Mouse (Mus musculus): ENCODE results near the gene Haus6. TPM values are rescaled to one million over a fixed set of nuclear protein-coding genes. Genes with fewer than 3 reads are reported as not detected.

Gene Haus6
- polyA plus RNA-seq, 1 experiment = 21.7 TPM

DNA sequence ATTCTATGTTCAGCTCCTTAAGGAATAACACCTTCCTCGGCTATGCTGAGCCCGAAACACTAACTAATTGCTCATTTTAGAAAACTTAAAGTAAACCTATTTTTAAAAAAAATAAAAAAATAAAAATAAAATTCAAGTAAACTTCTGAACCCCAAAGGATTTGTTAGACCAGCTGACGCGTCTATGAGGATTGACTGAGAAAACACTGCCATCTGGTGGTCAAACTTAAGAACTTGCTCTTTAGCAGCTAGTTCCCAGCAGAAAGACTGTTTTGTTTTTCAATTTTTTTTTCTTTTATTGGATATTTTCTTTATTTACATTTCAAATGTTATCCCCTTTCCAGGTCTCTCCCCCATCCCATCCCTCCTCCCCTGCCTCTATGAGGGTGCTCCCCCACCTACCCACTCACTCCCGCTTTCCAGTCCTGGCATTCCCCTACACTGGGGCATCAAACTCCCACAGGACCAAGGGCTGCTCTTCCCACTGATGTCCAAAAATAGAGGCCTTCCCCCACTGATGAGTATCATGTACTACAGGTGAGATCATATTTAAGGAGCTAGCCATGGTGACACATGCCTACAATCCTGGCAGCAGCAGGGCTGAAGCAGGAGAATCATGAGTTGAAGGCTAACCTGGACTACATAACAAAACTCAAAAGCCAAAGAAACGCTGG, 56.7 kb downstream of the Haus6 start:
- no peak for DNase-seq
- 29% methylated on average over 6 of the region's 6 CpGs for WGBS

GRCm38 (mm10) chr4:86548332-86548731, 63.5 kb downstream of the Haus6 start:
- Histone ChIP-seq H3K4me1 (replicated peaks; ENCODE audit: control insufficient read depth, insufficient read depth, low read length) (no peaks in the 10 kb centered on the region), H3K27ac (ENCODE audit: control insufficient read depth, insufficient read depth, low read length) (no peak overlapping the region), H3K27me3 (ENCODE audit: control insufficient read depth, insufficient read depth, low read length) (no peaks in the 10 kb centered on the region), H3K4me3 (ENCODE audit: control insufficient read depth, insufficient read depth, low read length) (no peak overlapping the region), H3K36me3 (ENCODE audit: control insufficient read depth, insufficient read depth, low read length) (no peaks in the 10 kb centered on the region)
- 49% methylated on average over 9 of the region's 9 CpGs for WGBS
- no peak for DNase-seq
- no peak for TF ChIP-seq POLR2A (IDR thresholded peaks at IDR 0.05; ENCODE audit: control insufficient read depth, extremely low read depth, insufficient read depth, low read length, poor library complexity)

More for the DNA sequence above, 56.7 kb downstream of the Haus6 start:
- Histone ChIP-seq H3K27me3 (ENCODE audit: control insufficient read depth, insufficient read depth, low read length) (no peaks in the 10 kb centered on the region), H3K27ac (ENCODE audit: control insufficient read depth, insufficient read depth, low read length) (no peak overlapping the region), H3K4me1 (replicated peaks; ENCODE audit: control insufficient read depth, insufficient read depth, low read length) (no peaks in the 10 kb centered on the region), H3K4me3 (ENCODE audit: control insufficient read depth, insufficient read depth, low read length) (no peak overlapping the region), H3K36me3 (ENCODE audit: control insufficient read depth, insufficient read depth, low read length) (no peaks in the 10 kb centered on the region)
- TF ChIP-seq POLR2A (IDR thresholded peaks at IDR 0.05; ENCODE audit: control insufficient read depth, extremely low read depth, insufficient read depth, low read length, poor library complexity) (no peak), CTCF (IDR thresholded peaks at IDR 0.05; ENCODE audit: borderline replicate concordance, control insufficient read depth, extremely low read depth, insufficient read depth, low read length, poor library complexity) (no peak)

- TF ChIP-seq CTCF (IDR thresholded peaks at IDR 0.05; ENCODE audit: borderline replicate concordance, control insufficient read depth, extremely low read depth, insufficient read depth, low read length, poor library complexity) (no peak), POLR2A (IDR thresholded peaks at IDR 0.05; ENCODE audit: control insufficient read depth, extremely low read depth, insufficient read depth, low read length, poor library complexity) (no peak)
- H3K4me3 ChIP-seq (ENCODE audit: control insufficient read depth, insufficient read depth, low read length) = no peak overlapping the region
- H3K36me3 ChIP-seq (ENCODE audit: control insufficient read depth, insufficient read depth, low read length) = no peaks in the 10 kb centered on the region
- H3K27ac ChIP-seq (ENCODE audit: control insufficient read depth, insufficient read depth, low read length) = no peak overlapping the region
- WGBS = 76% methylated on average over 5 of the region's 5 CpGs
- H3K27me3 ChIP-seq (ENCODE audit: control insufficient read depth, insufficient read depth, low read length) = no peaks in the 10 kb centered on the region
- no peak for DNase-seq
- H3K4me1 ChIP-seq (replicated peaks; ENCODE audit: control insufficient read depth, insufficient read depth, low read length) = no peaks in the 10 kb centered on the region
Observed at GRCm38 (mm10) chr4:86545615-86546014, 66.2 kb downstream of the Haus6 start.

GRCm38 (mm10) chr4:86543999-86544398, 67.9 kb downstream of the Haus6 start:
- DNase-seq = no peak
- H3K4me1 ChIP-seq (replicated peaks; ENCODE audit: control insufficient read depth, insufficient read depth, low read length) = no peaks in the 10 kb centered on the region
- H3K27me3 ChIP-seq (ENCODE audit: control insufficient read depth, insufficient read depth, low read length) = no peaks in the 10 kb centered on the region
- H3K4me3 ChIP-seq (ENCODE audit: control insufficient read depth, insufficient read depth, low read length) = no peak overlapping the region
- WGBS = 93% methylated on average over 3 of the region's 3 CpGs
- no peak for TF ChIP-seq CTCF (IDR thresholded peaks at IDR 0.05; ENCODE audit: borderline replicate concordance, control insufficient read depth, extremely low read depth, insufficient read depth, low read length, poor library complexity)
- TF ChIP-seq POLR2A (IDR thresholded peaks at IDR 0.05; ENCODE audit: control insufficient read depth, extremely low read depth, insufficient read depth, low read length, poor library complexity) = no peak
- no peak overlapping the region for H3K27ac ChIP-seq (ENCODE audit: control insufficient read depth, insufficient read depth, low read length)
- H3K36me3 ChIP-seq (ENCODE audit: control insufficient read depth, insufficient read depth, low read length) = no peaks in the 10 kb centered on the region

DNA sequence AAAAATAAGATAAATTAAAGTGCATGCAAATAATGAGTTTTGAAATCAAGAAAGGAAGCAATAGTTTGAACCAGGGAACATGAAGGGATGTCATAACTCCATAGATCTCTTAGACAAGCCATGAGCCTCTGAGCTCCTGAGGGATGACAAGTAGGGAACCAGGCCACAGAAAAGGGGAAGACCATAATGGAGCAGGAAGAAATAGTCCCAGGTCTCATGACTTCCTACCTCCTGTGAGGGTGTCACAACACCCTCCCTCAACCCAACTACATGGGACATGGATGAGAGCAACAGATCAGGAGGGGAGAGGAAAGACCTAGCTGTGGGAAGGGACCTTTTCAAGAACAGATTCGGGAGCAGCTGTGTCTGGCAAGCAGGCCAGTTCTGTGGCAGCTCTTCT, 70.3 kb downstream of the Haus6 start:
- Histone ChIP-seq H3K36me3 (ENCODE audit: control insufficient read depth, insufficient read depth, low read length) (no peaks in the 10 kb centered on the region), H3K27ac (ENCODE audit: control insufficient read depth, insufficient read depth, low read length) (no peak overlapping the region), H3K27me3 (ENCODE audit: control insufficient read depth, insufficient read depth, low read length) (no peaks in the 10 kb centered on the region), H3K4me1 (replicated peaks; ENCODE audit: control insufficient read depth, insufficient read depth, low read length) (no peaks in the 10 kb centered on the region), H3K4me3 (ENCODE audit: control insufficient read depth, insufficient read depth, low read length) (no peak overlapping the region)
- DNase-seq = no peak
- TF ChIP-seq CTCF (IDR thresholded peaks at IDR 0.05; ENCODE audit: borderline replicate concordance, control insufficient read depth, extremely low read depth, insufficient read depth, low read length, poor library complexity) = no peak
- TF ChIP-seq POLR2A (IDR thresholded peaks at IDR 0.05; ENCODE audit: control insufficient read depth, extremely low read depth, insufficient read depth, low read length, poor library complexity) = no peak
- 71% methylated on average over 1 of the region's 1 CpGs for WGBS

- H3K27me3 ChIP-seq (ENCODE audit: control insufficient read depth, insufficient read depth, low read length) = no peaks in the 10 kb centered on the region
- TF ChIP-seq CTCF (IDR thresholded peaks at IDR 0.05; ENCODE audit: borderline replicate concordance, control insufficient read depth, extremely low read depth, insufficient read depth, low read length, poor library complexity) (no peak), POLR2A (IDR thresholded peaks at IDR 0.05; ENCODE audit: control insufficient read depth, extremely low read depth, insufficient read depth, low read length, poor library complexity) (no peak)
- no peaks in the 10 kb centered on the region for H3K4me1 ChIP-seq (replicated peaks; ENCODE audit: control insufficient read depth, insufficient read depth, low read length)
- no peak for DNase-seq
- H3K27ac ChIP-seq (ENCODE audit: control insufficient read depth, insufficient read depth, low read length) = no peak overlapping the region
- H3K4me3 ChIP-seq (ENCODE audit: control insufficient read depth, insufficient read depth, low read length) = no peak overlapping the region
- WGBS = 94% methylated on average over 5 of the region's 5 CpGs
- no peaks in the 10 kb centered on the region for H3K36me3 ChIP-seq (ENCODE audit: control insufficient read depth, insufficient read depth, low read length)
Observed at GRCm38 (mm10) chr4:86538936-86539335, 72.9 kb downstream of the Haus6 start.

DNA sequence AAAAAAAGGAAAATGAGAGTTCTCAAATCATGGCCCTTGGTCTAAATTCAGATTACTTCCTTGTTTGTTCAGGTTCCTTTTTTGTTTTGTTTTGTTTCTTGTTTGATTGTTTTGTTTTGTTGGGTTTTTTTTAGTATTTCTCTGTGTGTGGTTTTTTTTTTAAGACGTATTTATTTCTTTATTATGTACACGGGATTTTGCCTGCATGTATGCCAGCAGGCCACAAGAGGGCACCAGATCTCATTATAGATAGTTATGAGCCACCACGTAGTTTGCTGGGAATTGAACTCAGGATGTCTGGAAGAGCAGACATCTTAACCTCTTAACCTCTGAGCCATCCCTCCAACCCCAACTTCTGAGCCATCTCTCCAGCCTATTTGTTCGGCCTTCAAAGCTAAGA, 73.9 kb downstream of the Haus6 start:
- 28% methylated on average over 4 of the region's 4 CpGs for WGBS
- no peak overlapping the region for H3K4me3 ChIP-seq (ENCODE audit: control insufficient read depth, insufficient read depth, low read length)
- peak; percentile 33 for DNase-seq

More for the DNA sequence above, 73.9 kb downstream of the Haus6 start:
- Histone ChIP-seq H3K27me3 (ENCODE audit: control insufficient read depth, insufficient read depth, low read length) (no peaks in the 10 kb centered on the region), H3K27ac (ENCODE audit: control insufficient read depth, insufficient read depth, low read length) (no peak overlapping the region), H3K36me3 (ENCODE audit: control insufficient read depth, insufficient read depth, low read length) (no peaks in the 10 kb centered on the region), H3K4me1 (replicated peaks; ENCODE audit: control insufficient read depth, insufficient read depth, low read length) (no peaks in the 10 kb centered on the region)
- TF ChIP-seq POLR2A (IDR thresholded peaks at IDR 0.05; ENCODE audit: control insufficient read depth, extremely low read depth, insufficient read depth, low read length, poor library complexity) (no peak), CTCF (IDR thresholded peaks at IDR 0.05; ENCODE audit: borderline replicate concordance, control insufficient read depth, extremely low read depth, insufficient read depth, low read length, poor library complexity) (no peak)
